Mouse (Mus musculus) cerebellum, adult 2 months (tissue): ENCODE data around the gene Mien1. TPM values are rescaled to one million over a fixed set of nuclear protein-coding genes. Genes with fewer than 3 reads are reported as not detected.

Experiments
- DNase-seq, 2 experiments: peaks; one replicate each; pipeline ENCODE4 v3.0.0; 2021
- H3K27ac ChIP-seq: fragments of 200-500 bp; 2 replicates; pipeline ENCODE4 v1.5.1; 2012; ENCODE audit warnings: low read length, control low read depth, inconsistent platforms; ENCODE audit not compliant: insufficient read depth
- H3K27me3 ChIP-seq: fragments of 200-500 bp; 2 replicates; pipeline ENCODE4 v1.6.1; 2012; ENCODE audit warnings: inconsistent platforms, mild to moderate bottlenecking, low read length, moderate library complexity; ENCODE audit not compliant: control insufficient read depth, insufficient read depth
- H3K4me1 ChIP-seq: fragments of 200-500 bp; 2 replicates; pipeline ENCODE4 v1.6.1; 2011; ENCODE audit warnings: low read length; ENCODE audit not compliant: control insufficient read depth, insufficient read depth
- H3K4me3 ChIP-seq: fragments of 200-500 bp; replicated peaks from 2 replicates; pipeline ENCODE3; 2011; ENCODE audit warnings: mild to moderate bottlenecking, low read depth, low read length, control low read depth; ENCODE audit not compliant: insufficient read depth
- CTCF ChIP-seq: fragments of 200-500 bp; IDR thresholded peaks from 2 replicates; pipeline ENCODE4 v1.5.1; 2011; ENCODE audit warnings: low read depth, mild to moderate bottlenecking, control low read depth, low read length, moderate library complexity, borderline replicate concordance; ENCODE audit not compliant: insufficient read depth
- POLR2A ChIP-seq: fragments of 200-500 bp; IDR thresholded peaks from 2 replicates; pipeline ENCODE4 v1.6.1; 2011; ENCODE audit warnings: low read length, control low read depth, borderline replicate concordance; ENCODE audit not compliant: insufficient read depth
- WGBS: fragments of 180-500 bp; shearing (Covaris S2); methylation state at CpG from one replicate; pipeline ENCODE4 v1.1.7; 2018; 5-methylcytosine and 5-hydroxymethylcytosine counted together
- polyA plus RNA-seq: library from polyadenylated mRNA; depleted of rRNA; stranded (reverse); fragments of >200 nt; gene quantifications from 2 replicates; pipeline ENCODE4 v1.2.3, GENCODE M21; 2012

Gene Mien1
- polyA plus RNA-seq, 1 experiment = 183 TPM

DNA sequence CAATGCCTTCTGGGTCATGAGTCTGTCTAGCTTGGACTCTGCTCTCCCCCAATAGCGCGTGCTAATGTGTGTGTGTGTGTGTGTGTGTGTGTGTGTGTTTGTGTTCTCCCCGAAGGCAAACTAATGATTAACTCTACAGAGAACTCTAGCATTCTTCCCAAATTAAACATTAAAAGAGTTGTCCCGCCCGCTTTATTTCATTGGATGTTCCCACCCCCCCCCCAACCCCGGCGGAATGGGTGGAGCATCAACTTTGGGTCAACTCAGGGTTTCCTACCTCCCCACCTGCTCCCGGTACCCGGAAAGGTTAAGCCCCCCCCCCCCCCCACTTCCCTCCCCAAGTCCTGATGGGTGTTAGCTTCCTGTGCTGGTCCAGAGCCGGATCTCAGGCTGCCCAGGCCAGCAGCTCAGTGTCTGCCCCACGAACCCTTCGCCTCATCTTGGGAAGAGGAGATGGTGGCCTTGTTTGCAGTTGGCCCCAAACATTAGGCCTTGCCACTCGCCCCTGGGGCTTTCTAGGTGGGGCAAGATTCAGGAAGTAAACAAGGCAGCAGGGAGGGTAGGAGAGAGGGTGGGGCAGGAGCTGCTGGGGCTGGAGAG is 9.5 kb upstream of the Mien1 start:
- H3K27ac ChIP-seq = no peak overlapping the region
- DNase-seq = no peak
- 55% methylated on average over 13 of the region's 13 CpGs for WGBS
- peak overlapping the region; percentile 76 for H3K4me3 ChIP-seq
- H3K4me1 ChIP-seq = peaks cover 18% of the 10 kb centered on the region
- TF ChIP-seq POLR2A (no peak), CTCF (no peak)
- no peaks in the 10 kb centered on the region for H3K27me3 ChIP-seq

DNA sequence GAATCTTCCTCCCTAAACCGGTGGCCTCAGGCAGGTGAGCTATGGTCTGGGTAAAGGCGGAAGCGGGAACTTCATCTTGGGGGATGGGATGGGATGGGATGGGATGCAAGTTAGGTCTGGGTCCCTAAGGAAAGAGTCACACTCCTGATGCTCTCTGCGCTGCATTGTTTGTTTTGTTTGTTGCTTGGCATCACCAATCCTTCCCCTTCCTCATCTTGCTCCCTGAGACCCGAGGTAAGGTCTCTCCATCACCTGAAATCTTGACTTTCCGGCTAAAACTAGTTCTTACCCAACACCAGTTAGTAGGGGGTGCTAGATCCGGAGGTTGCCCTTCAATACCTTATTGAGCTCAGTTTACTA is 8.7 kb upstream of the Mien1 start:
- peaks cover 18% of the 10 kb centered on the region for H3K4me1 ChIP-seq
- WGBS = 23% methylated on average over 7 of the region's 7 CpGs
- H3K27me3 ChIP-seq = no peaks in the 10 kb centered on the region
- DNase-seq = no peak
- H3K27ac ChIP-seq = no peak overlapping the region
- no peak for TF ChIP-seq CTCF
- no peak for TF ChIP-seq POLR2A
- H3K4me3 ChIP-seq = peak overlapping the region; percentile 76

DNA sequence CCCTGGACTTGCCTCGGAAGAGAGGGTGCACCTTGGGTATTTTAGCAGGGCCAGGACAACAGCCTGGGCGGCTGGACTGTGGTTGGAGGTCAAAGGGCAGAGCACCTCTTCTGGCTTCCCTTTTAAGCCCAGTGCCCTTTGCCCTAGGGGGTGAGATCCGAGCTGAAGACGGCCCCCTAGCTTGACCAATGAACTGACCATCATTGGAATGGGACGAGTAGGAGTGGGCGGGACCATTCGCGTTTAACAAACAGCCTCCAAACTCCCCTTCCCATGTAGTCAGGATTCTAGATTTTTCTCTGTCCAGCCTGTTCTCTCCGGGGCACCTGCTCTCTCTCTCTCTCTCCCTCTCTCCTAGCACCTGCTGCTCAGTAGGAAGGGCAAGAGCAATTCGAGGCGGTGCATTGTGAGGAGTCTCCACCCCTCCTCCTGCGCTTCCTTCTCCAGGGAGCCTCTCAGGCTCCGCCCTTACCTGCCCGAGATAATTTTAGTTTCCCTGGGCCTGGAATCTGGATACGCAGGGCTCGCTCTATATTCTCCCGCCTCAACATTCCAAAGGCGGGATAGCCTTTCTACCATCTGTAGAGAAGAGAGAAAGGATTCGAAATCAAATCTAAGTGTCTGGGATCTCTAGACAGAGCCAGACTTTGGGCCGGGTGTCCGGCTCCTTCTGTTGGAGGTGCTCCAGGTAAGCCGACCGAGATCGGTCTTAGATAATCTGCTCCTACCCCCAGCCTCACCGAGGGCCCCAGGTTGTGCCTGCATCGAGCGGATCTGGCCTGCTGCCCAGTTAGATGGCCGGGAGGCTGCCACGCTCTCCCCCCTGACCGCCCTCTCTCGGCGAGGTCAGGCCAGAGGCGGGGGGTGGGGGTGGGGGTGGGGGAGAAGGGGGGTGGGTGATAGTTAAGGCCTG is 8.0 kb upstream of the Mien1 start:
- peak overlapping the region; percentile 20 for H3K27ac ChIP-seq
- 4% methylated on average over 33 of the region's 33 CpGs for WGBS
- H3K4me1 ChIP-seq = peaks cover 18% of the 10 kb centered on the region
- H3K4me3 ChIP-seq = peak overlapping the region; percentile 76
- H3K27me3 ChIP-seq = no peaks in the 10 kb centered on the region
- TF ChIP-seq CTCF (no peak), POLR2A (peak; percentile 51; the same call in 1 of the 2 replicates)
- peak; percentile 69 to 78 for DNase-seq

DNA sequence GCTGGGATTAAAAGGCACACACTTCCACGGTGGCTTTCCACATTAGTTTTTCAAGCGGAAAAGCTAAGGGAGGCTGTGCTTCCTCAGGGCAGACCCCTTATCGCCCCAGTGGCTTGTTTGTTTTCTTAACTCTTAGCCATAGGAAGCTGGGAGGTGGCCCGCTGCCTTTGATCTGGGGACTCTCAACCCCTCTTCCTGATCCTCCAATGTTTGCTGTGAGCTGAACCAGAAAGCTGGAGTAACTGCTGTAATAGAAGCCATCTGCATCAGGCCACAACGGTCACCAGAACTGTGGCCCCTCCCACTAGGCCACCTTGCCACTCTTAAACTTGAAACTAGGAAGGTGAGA is 7.4 kb upstream of the Mien1 start, which contains the start of gene Grb7:
Grb7 (plus strand) TSS at position 182 of the 349 bp plus-strand sequence.
- H3K27ac ChIP-seq = peak within 1 kb of the TSS; percentile 20
- no peak for TF ChIP-seq POLR2A
- no peak for TF ChIP-seq CTCF
- peak within 1 kb of the TSS; percentile 76 for H3K4me3 ChIP-seq
- DNase-seq = no peak
- 42% methylated on average over 5 of the region's 5 CpGs for WGBS
- H3K27me3 ChIP-seq = no peaks in the 10 kb centered on the region
- peaks cover 18% of the 10 kb centered on the region for H3K4me1 ChIP-seq

DNA sequence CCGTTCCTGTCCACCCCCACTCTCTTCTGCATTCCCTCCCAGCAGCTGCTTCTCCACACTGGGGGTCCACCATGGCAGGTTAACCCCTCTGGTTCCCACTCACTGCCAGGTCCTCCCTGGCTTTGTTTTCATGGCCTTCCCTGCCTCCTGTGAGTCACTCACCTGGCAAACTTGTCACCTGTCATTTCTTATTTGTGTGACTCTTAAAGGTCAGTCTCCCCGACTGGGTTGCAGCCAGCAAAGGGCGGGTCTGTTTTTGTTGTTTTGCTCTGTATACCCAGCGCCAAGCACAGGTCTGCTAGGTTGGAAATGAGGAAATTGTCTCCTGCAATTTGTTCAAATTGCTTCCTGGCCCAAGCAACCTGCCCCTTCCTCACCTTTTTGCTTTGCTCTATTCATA is 6.9 kb upstream of the Mien1 start:
- Histone ChIP-seq H3K27ac (0 out of 2 replicates have a peak overlapping the region, but pooled peaks have one; percentile 20), H3K4me3 (no peak overlapping the region), H3K27me3 (no peaks in the 10 kb centered on the region), H3K4me1 (peaks cover 18% of the 10 kb centered on the region)
- WGBS = 52% methylated on average over 4 of the region's 4 CpGs
- no peak for TF ChIP-seq CTCF
- no peak for TF ChIP-seq POLR2A
- no peak for DNase-seq

DNA sequence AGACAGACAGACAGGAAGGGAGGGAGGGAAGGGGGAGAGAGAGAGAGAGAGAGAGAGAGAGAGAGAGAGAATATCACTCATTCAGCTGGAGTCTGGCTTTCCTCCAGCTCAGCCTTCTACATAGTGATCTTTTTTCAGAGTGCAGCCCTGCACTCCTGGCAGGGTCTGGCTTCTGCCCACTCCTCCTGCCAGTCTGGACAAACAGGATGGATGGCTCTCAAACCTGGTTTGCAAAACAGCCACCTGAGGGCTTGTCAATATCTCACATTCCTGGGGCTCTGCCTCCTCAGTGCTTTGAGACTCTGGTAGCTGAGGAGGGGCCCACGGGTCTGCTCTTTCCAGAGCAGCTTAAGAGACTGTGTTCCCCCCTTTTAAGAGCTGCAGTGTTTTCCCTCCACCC is 6.4 kb upstream of the Mien1 start:
- TF ChIP-seq CTCF (no peak), POLR2A (no peak)
- H3K4me1 ChIP-seq = peaks cover 18% of the 10 kb centered on the region
- 53% methylated on average over 1 of the region's 1 CpGs for WGBS
- no peak for DNase-seq
- H3K4me3 ChIP-seq = no peak overlapping the region
- H3K27ac ChIP-seq = no peak overlapping the region
- H3K27me3 ChIP-seq = no peaks in the 10 kb centered on the region

DNA sequence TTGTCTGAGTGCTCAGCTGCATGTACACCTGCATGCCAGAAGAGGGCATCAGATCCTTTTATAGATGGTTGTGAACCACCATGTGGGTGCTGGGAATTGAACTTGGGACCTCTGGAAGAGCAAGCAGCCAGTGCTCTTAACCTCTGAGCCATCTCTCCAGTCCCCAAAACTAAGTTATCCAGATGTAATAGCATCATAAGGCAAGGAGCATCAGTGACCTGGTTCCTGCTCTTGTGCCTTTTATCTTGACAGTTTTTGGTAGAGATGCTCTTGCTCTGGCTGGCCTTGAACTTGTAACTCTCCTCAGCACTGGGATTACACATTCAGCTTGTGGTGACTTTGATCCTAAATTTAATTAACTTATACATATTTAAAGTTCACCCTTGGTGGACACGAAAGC is 4.9 kb upstream of the Mien1 start:
- 98% methylated on average over 1 of the region's 1 CpGs for WGBS
- H3K4me1 ChIP-seq = peaks cover 10% of the 10 kb centered on the region; the same call in 1 of the 2 replicates
- TF ChIP-seq CTCF (no peak), POLR2A (no peak)
- H3K4me3 ChIP-seq = no peak overlapping the region
- DNase-seq = no peak
- H3K27ac ChIP-seq = no peak overlapping the region
- H3K27me3 ChIP-seq = no peaks in the 10 kb centered on the region

DNA sequence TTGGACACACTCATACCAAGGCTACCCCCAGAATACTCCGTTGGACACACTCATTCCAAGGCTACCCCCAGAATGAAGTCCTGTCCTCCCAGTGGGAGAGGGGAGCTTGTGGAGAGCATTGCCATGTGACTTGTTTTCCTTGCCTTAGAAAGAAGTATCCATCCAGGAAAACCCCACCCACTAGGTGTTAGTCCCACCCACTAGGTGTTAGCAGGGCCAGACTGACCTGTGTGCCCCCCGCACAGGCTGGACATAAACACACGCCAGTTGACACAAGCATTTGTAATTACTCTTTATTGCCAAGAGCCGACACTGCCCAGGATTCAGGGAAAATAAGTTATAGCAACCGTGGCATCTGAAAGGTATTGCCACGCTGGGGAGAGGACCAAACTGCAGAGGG is 1.4 kb downstream of the Mien1 start:
- no peak for DNase-seq
- Histone ChIP-seq H3K27me3 (no peaks in the 10 kb centered on the region), H3K27ac (no peak overlapping the region), H3K4me1 (no peaks in the 10 kb centered on the region; the same call in 1 of the 2 replicates), H3K4me3 (no peak overlapping the region)
- TF ChIP-seq POLR2A (no peak), CTCF (no peak)
- 89% methylated on average over 6 of the region's 6 CpGs for WGBS

DNA sequence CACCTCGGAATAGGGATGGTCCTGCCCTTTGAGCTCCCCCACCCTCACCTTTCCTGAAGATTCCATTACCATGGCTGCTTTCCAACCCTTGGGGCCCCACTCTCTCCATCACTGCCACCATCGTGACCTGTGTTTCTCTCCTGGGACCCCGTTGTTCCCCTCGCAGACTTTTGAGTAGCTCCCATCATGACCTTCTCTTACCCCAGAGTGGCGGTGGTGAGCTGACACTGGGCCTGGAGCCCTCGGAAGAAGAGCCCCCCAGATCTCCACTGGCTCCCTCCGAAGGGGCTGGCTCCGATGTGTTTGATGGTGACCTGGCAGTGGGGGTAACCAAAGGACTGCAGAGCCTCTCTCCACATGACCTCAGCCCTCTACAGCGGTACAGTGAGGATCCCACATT is 3.1 kb downstream of the Mien1 start:
- DNase-seq = no peak
- H3K4me3 ChIP-seq = no peak overlapping the region
- no peak overlapping the region for H3K27ac ChIP-seq
- no peak for TF ChIP-seq POLR2A
- TF ChIP-seq CTCF = no peak
- WGBS = 89% methylated on average over 9 of the region's 9 CpGs
- H3K4me1 ChIP-seq = no peaks in the 10 kb centered on the region; the same call in 1 of the 2 replicates
- H3K27me3 ChIP-seq = no peaks in the 10 kb centered on the region
